Mouse (Mus musculus): ENCODE data around the gene Stmn1. TPM values are rescaled to one million over a fixed set of nuclear protein-coding genes. Genes with fewer than 3 reads are reported as not detected.

The Stmn1 gene
- polyA plus RNA-seq, 1 experiment from 2014 or later, result 1,154 TPM

- no peaks in the 10 kb centered on the region for H3K4me1 ChIP-seq (ENCODE audit: control insufficient read depth, insufficient read depth, low read length)
- no peaks in the 10 kb centered on the region for H3K36me3 ChIP-seq (ENCODE audit: control insufficient read depth, insufficient read depth, low read length)
- ATAC-seq (ENCODE audit: low read depth) (no peak), DNase-seq (ENCODE audit: low spot score) (no peak)
- 71% methylated on average over 3 of the region's 3 CpGs for WGBS
- H3K27me3 ChIP-seq (replicated peaks; ENCODE audit: control insufficient read depth, insufficient read depth, low read length), result no peaks in the 10 kb centered on the region
- H3K9ac ChIP-seq (ENCODE audit: low read depth, low read length), result no peak overlapping the region
- H3K27ac ChIP-seq (replicated peaks; ENCODE audit: low read depth, low read length), result no peak overlapping the region
- H3K4me3 ChIP-seq (ENCODE audit: low read depth, low read length), result no peak overlapping the region
- H3K9me3 ChIP-seq (ENCODE audit: control insufficient read depth, low read length), result no peaks in the 10 kb centered on the region
- H3K4me2 ChIP-seq (ENCODE audit: low read depth, low read length), result no peak overlapping the region
Measured at GRCm38 (mm10) chr4:134439119-134439518, 29.0 kb upstream of the Stmn1 start.

- no peaks in the 10 kb centered on the region for H3K9me3 ChIP-seq (ENCODE audit: control insufficient read depth, low read length)
- 84% methylated on average over 4 of the region's 4 CpGs for WGBS
- DNase-seq (ENCODE audit: low spot score), result no peak
Measured at GRCm38 (mm10) chr4:134439919-134440318, 28.2 kb upstream of the Stmn1 start.

GRCm38 (mm10) chr4:134442216-134442615, 25.9 kb upstream of the Stmn1 start:
- Histone ChIP-seq H3K27me3 (replicated peaks; ENCODE audit: control insufficient read depth, insufficient read depth, low read length) (no peaks in the 10 kb centered on the region), H3K36me3 (ENCODE audit: control insufficient read depth, insufficient read depth, low read length) (no peaks in the 10 kb centered on the region), H3K4me3 (ENCODE audit: low read depth, low read length) (no peak overlapping the region), H3K27ac (replicated peaks; ENCODE audit: low read depth, low read length) (no peak overlapping the region), H3K4me1 (ENCODE audit: control insufficient read depth, insufficient read depth, low read length) (no peaks in the 10 kb centered on the region), H3K9me3 (ENCODE audit: control insufficient read depth, low read length) (no peaks in the 10 kb centered on the region), H3K9ac (ENCODE audit: low read depth, low read length) (no peak overlapping the region), H3K4me2 (ENCODE audit: low read depth, low read length) (no peak overlapping the region)
- WGBS, result 79% methylated on average over 4 of the region's 4 CpGs
- DNase-seq (ENCODE audit: low spot score) (no peak), ATAC-seq (ENCODE audit: low read depth) (no peak)

More at GRCm38 (mm10) chr4:134439919-134440318, 28.2 kb upstream of the Stmn1 start:
- H3K27me3 ChIP-seq (replicated peaks; ENCODE audit: control insufficient read depth, insufficient read depth, low read length), result no peaks in the 10 kb centered on the region
- H3K4me2 ChIP-seq (ENCODE audit: low read depth, low read length), result no peak overlapping the region
- H3K4me3 ChIP-seq (ENCODE audit: low read depth, low read length), result no peak overlapping the region
- no peak for ATAC-seq (ENCODE audit: low read depth)
- no peak overlapping the region for H3K9ac ChIP-seq (ENCODE audit: low read depth, low read length)
- H3K4me1 ChIP-seq (ENCODE audit: control insufficient read depth, insufficient read depth, low read length), result no peaks in the 10 kb centered on the region
- no peaks in the 10 kb centered on the region for H3K36me3 ChIP-seq (ENCODE audit: control insufficient read depth, insufficient read depth, low read length)
- H3K27ac ChIP-seq (replicated peaks; ENCODE audit: low read depth, low read length), result no peak overlapping the region

GRCm38 (mm10) chr4:134443589-134443988, 24.5 kb upstream of the Stmn1 start:
- WGBS, result 44% methylated on average over 7 of the region's 7 CpGs
- DNase-seq (ENCODE audit: low spot score) (no peak), ATAC-seq (ENCODE audit: low read depth) (no peak)
- no peaks in the 10 kb centered on the region for H3K27me3 ChIP-seq (replicated peaks; ENCODE audit: control insufficient read depth, insufficient read depth, low read length)
- H3K9me3 ChIP-seq (ENCODE audit: control insufficient read depth, low read length), result no peaks in the 10 kb centered on the region
- H3K27ac ChIP-seq (replicated peaks; ENCODE audit: low read depth, low read length), result no peak overlapping the region
- no peaks in the 10 kb centered on the region for H3K36me3 ChIP-seq (ENCODE audit: control insufficient read depth, insufficient read depth, low read length)
- no peak overlapping the region for H3K4me3 ChIP-seq (ENCODE audit: low read depth, low read length)
- H3K4me2 ChIP-seq (ENCODE audit: low read depth, low read length), result no peak overlapping the region
- no peaks in the 10 kb centered on the region for H3K4me1 ChIP-seq (ENCODE audit: control insufficient read depth, insufficient read depth, low read length)
- H3K9ac ChIP-seq (ENCODE audit: low read depth, low read length), result no peak overlapping the region

GRCm38 (mm10) chr4:134444949-134445348, 23.2 kb upstream of the Stmn1 start:
- Histone ChIP-seq H3K9me3 (ENCODE audit: control insufficient read depth, low read length) (no peaks in the 10 kb centered on the region), H3K9ac (ENCODE audit: low read depth, low read length) (no peak overlapping the region), H3K27ac (replicated peaks; ENCODE audit: low read depth, low read length) (no peak overlapping the region), H3K36me3 (ENCODE audit: control insufficient read depth, insufficient read depth, low read length) (no peaks in the 10 kb centered on the region), H3K4me1 (ENCODE audit: control insufficient read depth, insufficient read depth, low read length) (no peaks in the 10 kb centered on the region), H3K27me3 (replicated peaks; ENCODE audit: control insufficient read depth, insufficient read depth, low read length) (no peaks in the 10 kb centered on the region), H3K4me2 (ENCODE audit: low read depth, low read length) (no peak overlapping the region), H3K4me3 (ENCODE audit: low read depth, low read length) (no peak overlapping the region)
- 59% methylated on average over 7 of the region's 7 CpGs for WGBS
- ATAC-seq (ENCODE audit: low read depth) (no peak), DNase-seq (ENCODE audit: low spot score) (no peak)

- 50% methylated on average over 1 of the region's 1 CpGs for WGBS
- H3K27ac ChIP-seq (replicated peaks; ENCODE audit: low read depth, low read length), result no peak overlapping the region
- DNase-seq (ENCODE audit: low spot score) (no peak), ATAC-seq (ENCODE audit: low read depth) (no peak)
- H3K4me2 ChIP-seq (ENCODE audit: low read depth, low read length), result no peak overlapping the region
- H3K4me1 ChIP-seq (ENCODE audit: control insufficient read depth, insufficient read depth, low read length), result no peaks in the 10 kb centered on the region
- H3K27me3 ChIP-seq (replicated peaks; ENCODE audit: control insufficient read depth, insufficient read depth, low read length), result 0 out of 2 replicates have a peak, but pooled peaks cover 2% of the 10 kb centered on the region
- H3K36me3 ChIP-seq (ENCODE audit: control insufficient read depth, insufficient read depth, low read length), result no peaks in the 10 kb centered on the region
- no peak overlapping the region for H3K4me3 ChIP-seq (ENCODE audit: low read depth, low read length)
- H3K9ac ChIP-seq (ENCODE audit: low read depth, low read length), result no peak overlapping the region
- no peaks in the 10 kb centered on the region for H3K9me3 ChIP-seq (ENCODE audit: control insufficient read depth, low read length)
Measured at GRCm38 (mm10) chr4:134445489-134445888, 22.6 kb upstream of the Stmn1 start.

GRCm38 (mm10) chr4:134447966-134448365, 20.2 kb upstream of the Stmn1 start:
- DNase-seq (ENCODE audit: low spot score) (no peak), ATAC-seq (ENCODE audit: low read depth) (no peak)
- no peak overlapping the region for H3K9ac ChIP-seq (ENCODE audit: low read depth, low read length)
- H3K4me3 ChIP-seq (ENCODE audit: low read depth, low read length), result no peak overlapping the region
- no peak overlapping the region for H3K27ac ChIP-seq (replicated peaks; ENCODE audit: low read depth, low read length)
- H3K36me3 ChIP-seq (ENCODE audit: control insufficient read depth, insufficient read depth, low read length), result no peaks in the 10 kb centered on the region
- H3K4me1 ChIP-seq (ENCODE audit: control insufficient read depth, insufficient read depth, low read length), result no peaks in the 10 kb centered on the region
- H3K9me3 ChIP-seq (ENCODE audit: control insufficient read depth, low read length), result no peaks in the 10 kb centered on the region
- peaks cover 12% of the 10 kb centered on the region; the same call in 1 of the 2 replicates for H3K27me3 ChIP-seq (replicated peaks; ENCODE audit: control insufficient read depth, insufficient read depth, low read length)
- no peak overlapping the region for H3K4me2 ChIP-seq (ENCODE audit: low read depth, low read length)
- WGBS, result 52% methylated on average over 23 of the region's 23 CpGs

GRCm38 (mm10) chr4:134449595-134450391, 18.3 kb upstream of the Stmn1 start:
- peaks cover 30% of the 10 kb centered on the region; the same call in 1 of the 2 replicates for H3K27me3 ChIP-seq (replicated peaks; ENCODE audit: control insufficient read depth, insufficient read depth, low read length)
- DNase-seq (ENCODE audit: low spot score), result peak; percentile 44
- H3K9me3 ChIP-seq (ENCODE audit: control insufficient read depth, low read length), result no peaks in the 10 kb centered on the region
- H3K36me3 ChIP-seq (ENCODE audit: control insufficient read depth, insufficient read depth, low read length), result no peaks in the 10 kb centered on the region
- WGBS, result 11% methylated on average over 13 of the region's 13 CpGs
- no peak overlapping the region for H3K27ac ChIP-seq (replicated peaks; ENCODE audit: low read depth, low read length)
- 0 out of 2 replicates have a peak, but pooled peaks have one; percentile 39 for ATAC-seq (ENCODE audit: low read depth)
- H3K9ac ChIP-seq (ENCODE audit: low read depth, low read length), result no peak overlapping the region
- no peak overlapping the region for H3K4me3 ChIP-seq (ENCODE audit: low read depth, low read length)
- H3K4me1 ChIP-seq (ENCODE audit: control insufficient read depth, insufficient read depth, low read length), result no peaks in the 10 kb centered on the region
- H3K4me2 ChIP-seq (ENCODE audit: low read depth, low read length), result peak overlapping the region; percentile 5; the same call in 1 of the 2 replicates
